Mouse (Mus musculus) liver, adult 2 months (tissue): Measurements from ENCODE around the gene Lax1.

Experiments
- CTCF ChIP-seq: fragments of 200-500 bp; IDR thresholded peaks from 2 replicates; pipeline ENCODE4 v1.5.1; 2011; ENCODE audit warnings: low read depth, low read length, control low read depth
- POLR2A ChIP-seq: fragments of 200-500 bp; IDR thresholded peaks from 2 replicates; pipeline ENCODE4 v1.6.1; 2011; ENCODE audit warnings: low read length, control low read depth; ENCODE audit not compliant: insufficient read depth; ENCODE audit errors: extremely low read depth

DNA sequence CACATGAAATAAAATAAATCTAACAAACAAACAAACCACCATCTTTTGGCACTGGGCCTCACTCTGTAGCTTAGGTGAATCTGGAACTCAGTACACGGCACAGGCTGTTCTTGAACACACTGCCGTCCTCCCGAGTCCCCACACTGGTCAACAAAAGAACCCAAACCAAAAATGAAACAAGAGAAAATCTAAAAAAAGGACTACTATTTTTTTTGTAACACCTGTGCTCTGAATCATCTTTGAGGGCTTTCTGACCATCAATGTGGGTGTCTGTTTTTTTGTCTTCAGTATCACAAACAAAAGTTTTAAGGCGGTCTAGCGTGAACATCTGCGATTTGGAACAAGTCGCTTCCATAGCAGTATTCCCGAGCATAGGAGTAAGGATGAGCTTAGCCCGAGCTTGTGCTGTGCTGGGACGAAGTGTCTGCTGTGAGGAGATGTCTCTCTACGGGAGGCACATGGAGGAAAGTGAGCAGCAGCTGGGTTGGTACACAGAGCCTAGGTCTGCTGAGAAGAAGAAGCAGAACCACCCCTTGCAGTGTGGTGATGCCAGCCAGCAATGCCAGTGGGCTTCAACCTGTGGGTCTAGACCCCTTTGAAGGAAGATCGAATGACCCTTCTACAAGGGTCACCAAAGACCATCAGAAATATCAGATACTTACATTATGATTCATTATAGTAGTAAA lies 8.2 kb upstream of the Lax1 start:
- no peak for TF ChIP-seq POLR2A
- no peak for TF ChIP-seq CTCF
